Mouse (Mus musculus) hindbrain, embryonic 16.5 days (tissue): Measurements from ENCODE around the gene Olfr767. TPM values are rescaled to one million over a fixed set of nuclear protein-coding genes. Genes with fewer than 3 reads are reported as not detected.

Experiments
- ATAC-seq: fragments of 200-750 bp; cut with Nextera tagmentation; 2 replicates; pipeline ENCODE4 v1.8.0; 2017; ENCODE audit warnings: moderate TSS enrichment, moderate library complexity
- H3K27ac ChIP-seq: fragments of 300-500 bp; sonication (generic); 2 replicates; pipeline ENCODE4 v1.5.1; 2014; ENCODE audit warnings: low read depth, mild to moderate bottlenecking, control low read depth, low read length, moderate library complexity
- H3K27me3 ChIP-seq: fragments of 300-500 bp; sonication (generic); replicated peaks from 2 replicates; pipeline ENCODE4 v1.6.1; 2014; ENCODE audit warnings: low read length; ENCODE audit not compliant: control insufficient read depth, insufficient read depth
- H3K36me3 ChIP-seq: fragments of 300-500 bp; sonication (generic); 2 replicates; pipeline ENCODE4 v1.6.1; 2014; ENCODE audit warnings: mild to moderate bottlenecking, low read length, moderate library complexity, mixed read lengths; ENCODE audit not compliant: control insufficient read depth, insufficient read depth
- H3K4me1 ChIP-seq: fragments of 300-500 bp; sonication (generic); 2 replicates; pipeline ENCODE4 v1.6.1; 2014; ENCODE audit warnings: low read depth, low read length; ENCODE audit not compliant: control insufficient read depth, insufficient read depth
- H3K4me2 ChIP-seq: fragments of 300-500 bp; sonication (generic); 2 replicates; pipeline ENCODE4 v1.6.1; 2014; ENCODE audit warnings: mild to moderate bottlenecking, low read length, control low read depth, moderate library complexity
- H3K4me3 ChIP-seq: fragments of 300-500 bp; sonication (generic); 2 replicates; pipeline ENCODE4 v1.5.1; 2014; ENCODE audit warnings: mild to moderate bottlenecking, low read length, control low read depth, moderate library complexity
- H3K9ac ChIP-seq: fragments of 300-500 bp; sonication (generic); 2 replicates; pipeline ENCODE4 v1.6.1; 2014; ENCODE audit warnings: low read depth, mild to moderate bottlenecking, control low read depth, low read length, moderate library complexity
- H3K9me3 ChIP-seq: fragments of 300-500 bp; sonication (generic); 2 replicates; pipeline ENCODE4 v1.6.1; 2014; ENCODE audit warnings: mild to moderate bottlenecking, low read length, moderate library complexity; ENCODE audit not compliant: control insufficient read depth
- WGBS: fragments of 180-500 bp; shearing (Covaris S2); extraction: QIAGEN DNeasy Blood & Tissue Kit; methylation state at CpG from one replicate; pipeline ENCODE4 v1.1.7; 2014; 5-methylcytosine and 5-hydroxymethylcytosine counted together
- polyA plus RNA-seq: library from polyadenylated mRNA; unstranded; fragments of >200 nt; fragmentation: Nextera tagmentation; extraction: Ambion mirVana; gene quantifications from 2 replicates; pipeline ENCODE4 v1.2.1, GENCODE M21; 2015

The Olfr767 gene
- polyA plus RNA-seq, 1 experiment from 2014 or later = not detected

DNA sequence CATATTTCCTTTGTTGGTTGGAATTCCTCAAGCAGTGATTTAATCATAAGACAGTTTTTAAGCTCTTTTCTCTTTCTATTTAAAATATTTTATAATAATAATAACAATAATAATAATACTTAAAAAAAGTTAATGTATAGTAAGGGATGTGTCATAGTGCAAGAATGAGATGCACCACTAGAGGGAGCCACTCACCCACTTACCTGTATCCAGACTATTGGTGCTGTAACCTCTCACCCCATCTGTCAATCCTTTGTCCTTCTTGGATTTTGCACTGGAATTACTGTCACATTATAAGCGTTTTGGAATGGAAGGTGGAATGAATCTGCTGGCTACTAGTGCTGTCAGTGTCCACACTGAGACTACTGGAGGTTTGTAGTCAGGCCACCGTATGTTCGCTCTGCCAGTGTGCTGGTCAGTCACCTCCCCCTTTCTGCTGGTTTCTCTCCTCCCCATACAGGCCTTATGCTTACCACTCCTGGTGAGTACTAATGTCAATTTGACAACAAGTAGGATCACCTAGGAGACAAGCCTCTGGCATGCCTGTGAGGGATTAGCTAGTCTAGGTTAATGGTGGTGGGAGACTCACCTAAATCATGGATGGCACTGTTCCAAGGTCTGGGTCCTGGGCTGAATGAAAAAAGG is 56.6 kb downstream of the Olfr767 start:
- ATAC-seq = peak; percentile 71
- WGBS = 63% methylated on average over 3 of the region's 3 CpGs
- no peak overlapping the region for H3K9ac ChIP-seq

More for the DNA sequence above, 56.6 kb downstream of the Olfr767 start:
- Histone ChIP-seq H3K36me3 (no peaks in the 10 kb centered on the region), H3K27ac (no peak overlapping the region), H3K4me1 (no peaks in the 10 kb centered on the region), H3K4me2 (no peak overlapping the region), H3K9me3 (no peaks in the 10 kb centered on the region), H3K4me3 (no peak overlapping the region), H3K27me3 (no peaks in the 10 kb centered on the region)

Other genes with a start within 250 kb of the Olfr767 start
- gene Gdf11, start 191.2 kb downstream of the Olfr767 start, polyA plus RNA-seq = 5.8 and 6.5 TPM in 2 replicates
- gene Cd63, start 181.9 kb downstream of the Olfr767 start, polyA plus RNA-seq = 322 and 343 TPM in 2 replicates
- 29.6 and 30.0 TPM in 2 replicates for gene Rdh5, start 160.0 kb downstream of the Olfr767 start, polyA plus RNA-seq
- 247 and 278 TPM in 2 replicates for gene Bloc1s1, start 158.9 kb downstream of the Olfr767 start, polyA plus RNA-seq
- gene Itga7, start 149.1 kb downstream of the Olfr767 start, polyA plus RNA-seq = 12.7 and 12.8 TPM in 2 replicates
- gene Mettl7b, start 121.9 kb downstream of the Olfr767 start, polyA plus RNA-seq = not detected in 2 replicates
- gene Olfr9, start 93.5 kb downstream of the Olfr767 start, polyA plus RNA-seq = not detected in 2 replicates
- not detected in 2 replicates for gene Olfr763, start 72.1 kb downstream of the Olfr767 start, polyA plus RNA-seq
- gene Olfr764-ps1, start 43.0 kb downstream of the Olfr767 start, polyA plus RNA-seq = not detected in 2 replicates
- gene Olfr765, start 32.9 kb downstream of the Olfr767 start, polyA plus RNA-seq = not detected in 2 replicates
- gene Olfr766-ps1, start 13.9 kb downstream of the Olfr767 start, polyA plus RNA-seq = not detected in 2 replicates
- not detected in 2 replicates for gene Olfr768, start 16.5 kb upstream of the Olfr767 start, polyA plus RNA-seq
- gene Olfr769, start 35.0 kb upstream of the Olfr767 start, polyA plus RNA-seq = not detected in 2 replicates
- gene Olfr770, start 56.1 kb upstream of the Olfr767 start, polyA plus RNA-seq = not detected in 2 replicates
- gene Olfr771, start 81.8 kb upstream of the Olfr767 start, polyA plus RNA-seq = not detected in 2 replicates
- gene Olfr772, start 95.0 kb upstream of the Olfr767 start, polyA plus RNA-seq = not detected in 2 replicates
- gene Olfr773, start 104.5 kb upstream of the Olfr767 start, polyA plus RNA-seq = not detected in 2 replicates
- gene Olfr774, start 153.3 kb upstream of the Olfr767 start, polyA plus RNA-seq = not detected in 2 replicates
- not detected in 2 replicates for gene Olfr775, start 165.5 kb upstream of the Olfr767 start, polyA plus RNA-seq
- gene Olfr776, start 176.2 kb upstream of the Olfr767 start, polyA plus RNA-seq = not detected in 2 replicates
- not detected in 2 replicates for gene Olfr777, start 188.6 kb upstream of the Olfr767 start, polyA plus RNA-seq
- not detected in 2 replicates for gene Olfr780, start 235.2 kb upstream of the Olfr767 start, polyA plus RNA-seq
- not detected in 2 replicates for gene Olfr781, start 245.9 kb upstream of the Olfr767 start, polyA plus RNA-seq